Mouse (Mus musculus): ENCODE measurements around the gene Cmip. TPM values are rescaled to one million over a fixed set of nuclear protein-coding genes. Genes with fewer than 3 reads are reported as not detected.

Gene Cmip
- polyA plus RNA-seq, 1 experiment from 2014 or later: 13.7 TPM

GRCm38 (mm10) chr8:117282141-117282950, 25.5 kb downstream of the Cmip start:
- Histone ChIP-seq H3K27me3 (ENCODE audit: control insufficient read depth, insufficient read depth, low read length) (no peaks in the 10 kb centered on the region), H3K9me3 (replicated peaks; ENCODE audit: control insufficient read depth, low read length) (no peaks in the 10 kb centered on the region), H3K9ac (ENCODE audit: low read length) (peak overlapping the region; percentile 53), H3K27ac (ENCODE audit: low read length) (peak overlapping the region; percentile 80), H3K4me3 (replicated peaks; ENCODE audit: low read length) (no peak overlapping the region; the same call in 1 of the 2 replicates), H3K4me2 (ENCODE audit: low read depth, low read length) (peak overlapping the region; percentile 39), H3K36me3 (ENCODE audit: control insufficient read depth, insufficient read depth, low read length) (0 out of 2 replicates have a peak, but pooled peaks cover 4% of the 10 kb centered on the region), H3K4me1 (ENCODE audit: control insufficient read depth, insufficient read depth, low read length) (peaks cover 56% of the 10 kb centered on the region)
- peak; percentile 37; the same call in 1 of the 2 replicates for ATAC-seq (ENCODE audit: insufficient read depth, low FRiP score)
- 34% methylated on average over 17 of the region's 17 CpGs for WGBS

GRCm38 (mm10) chr8:117284768-117285484, 28.1 kb downstream of the Cmip start:
- Histone ChIP-seq H3K9ac (ENCODE audit: low read length) (no peak overlapping the region), H3K4me1 (ENCODE audit: control insufficient read depth, insufficient read depth, low read length) (peaks cover 39% of the 10 kb centered on the region), H3K4me2 (ENCODE audit: low read depth, low read length) (no peak overlapping the region), H3K27ac (ENCODE audit: low read length) (no peak overlapping the region), H3K4me3 (replicated peaks; ENCODE audit: low read length) (no peak overlapping the region), H3K9me3 (replicated peaks; ENCODE audit: control insufficient read depth, low read length) (no peaks in the 10 kb centered on the region), H3K36me3 (ENCODE audit: control insufficient read depth, insufficient read depth, low read length) (0 out of 2 replicates have a peak, but pooled peaks cover 4% of the 10 kb centered on the region), H3K27me3 (ENCODE audit: control insufficient read depth, insufficient read depth, low read length) (no peaks in the 10 kb centered on the region)
- 81% methylated on average over 9 of the region's 9 CpGs for WGBS
- ATAC-seq (ENCODE audit: insufficient read depth, low FRiP score): no peak

- H3K27me3 ChIP-seq (ENCODE audit: control insufficient read depth, insufficient read depth, low read length): no peaks in the 10 kb centered on the region
- ATAC-seq (ENCODE audit: insufficient read depth, low FRiP score): no peak
- no peak overlapping the region for H3K9ac ChIP-seq (ENCODE audit: low read length)
- 0 out of 2 replicates have a peak, but pooled peaks cover 4% of the 10 kb centered on the region for H3K36me3 ChIP-seq (ENCODE audit: control insufficient read depth, insufficient read depth, low read length)
- H3K9me3 ChIP-seq (replicated peaks; ENCODE audit: control insufficient read depth, low read length): no peaks in the 10 kb centered on the region
- H3K27ac ChIP-seq (ENCODE audit: low read length): no peak overlapping the region
- 52% methylated on average over 8 of the region's 8 CpGs for WGBS
- no peak overlapping the region for H3K4me3 ChIP-seq (replicated peaks; ENCODE audit: low read length)
- H3K4me1 ChIP-seq (ENCODE audit: control insufficient read depth, insufficient read depth, low read length): peaks cover 22% of the 10 kb centered on the region; the same call in 1 of the 2 replicates
- H3K4me2 ChIP-seq (ENCODE audit: low read depth, low read length): no peak overlapping the region
Measured at GRCm38 (mm10) chr8:117287966-117288365, 31.1 kb downstream of the Cmip start.

DNA sequence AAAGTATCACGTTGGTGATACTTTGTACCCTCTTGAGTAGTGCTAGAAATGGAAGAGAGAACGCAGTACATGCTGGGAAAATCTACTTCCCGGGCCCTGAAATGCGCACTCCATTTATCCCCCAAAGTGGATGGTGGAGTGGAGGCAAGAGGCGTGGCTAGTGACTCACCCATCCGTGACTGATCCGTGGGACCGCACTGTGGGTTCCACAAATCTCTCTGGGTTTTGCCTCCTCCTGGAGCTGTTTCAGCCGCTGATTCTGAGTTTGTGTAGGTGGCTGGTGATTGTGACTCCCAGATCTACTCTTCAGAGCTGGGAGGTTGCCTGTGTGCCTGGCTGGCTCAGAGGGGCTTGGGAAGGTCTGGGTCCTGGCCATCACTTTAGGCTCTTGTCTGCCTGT, 32.2 kb downstream of the Cmip start:
- H3K4me2 ChIP-seq (ENCODE audit: low read depth, low read length): no peak overlapping the region
- no peaks in the 10 kb centered on the region for H3K9me3 ChIP-seq (replicated peaks; ENCODE audit: control insufficient read depth, low read length)
- WGBS: 81% methylated on average over 9 of the region's 9 CpGs
- H3K27me3 ChIP-seq (ENCODE audit: control insufficient read depth, insufficient read depth, low read length): no peaks in the 10 kb centered on the region
- no peak for ATAC-seq (ENCODE audit: insufficient read depth, low FRiP score)
- H3K9ac ChIP-seq (ENCODE audit: low read length): no peak overlapping the region
- H3K27ac ChIP-seq (ENCODE audit: low read length): no peak overlapping the region
- H3K4me3 ChIP-seq (replicated peaks; ENCODE audit: low read length): no peak overlapping the region
- 0 out of 2 replicates have a peak, but pooled peaks cover 4% of the 10 kb centered on the region for H3K36me3 ChIP-seq (ENCODE audit: control insufficient read depth, insufficient read depth, low read length)
- peaks cover 19% of the 10 kb centered on the region for H3K4me1 ChIP-seq (ENCODE audit: control insufficient read depth, insufficient read depth, low read length)

DNA sequence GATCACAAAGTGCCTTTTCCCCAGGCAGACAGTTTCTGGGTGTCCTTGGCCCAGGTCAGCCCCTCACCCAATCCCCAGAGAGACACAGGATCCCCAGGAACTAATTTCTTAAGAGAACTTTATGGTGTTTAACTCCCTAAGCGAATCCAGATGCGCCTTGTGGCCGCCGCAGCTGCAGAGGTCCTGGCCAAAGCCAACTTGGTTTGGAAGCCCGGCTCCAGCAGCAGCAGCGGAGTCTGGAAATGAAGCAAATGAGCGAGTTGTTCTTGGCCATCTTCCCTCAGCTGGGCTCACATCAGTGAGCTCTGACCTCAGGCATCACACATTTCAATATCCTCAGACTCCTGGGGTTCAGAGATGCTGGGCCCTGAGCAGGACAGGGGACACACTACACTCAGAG, 33.6 kb downstream of the Cmip start:
- H3K27me3 ChIP-seq (ENCODE audit: control insufficient read depth, insufficient read depth, low read length): no peaks in the 10 kb centered on the region
- peaks cover 25% of the 10 kb centered on the region for H3K4me1 ChIP-seq (ENCODE audit: control insufficient read depth, insufficient read depth, low read length)
- H3K36me3 ChIP-seq (ENCODE audit: control insufficient read depth, insufficient read depth, low read length): 0 out of 2 replicates have a peak, but pooled peaks cover 2% of the 10 kb centered on the region
- H3K4me2 ChIP-seq (ENCODE audit: low read depth, low read length): no peak overlapping the region
- H3K9me3 ChIP-seq (replicated peaks; ENCODE audit: control insufficient read depth, low read length): no peaks in the 10 kb centered on the region
- 72% methylated on average over 7 of the region's 7 CpGs for WGBS
- no peak overlapping the region for H3K27ac ChIP-seq (ENCODE audit: low read length)
- ATAC-seq (ENCODE audit: insufficient read depth, low FRiP score): no peak
- H3K9ac ChIP-seq (ENCODE audit: low read length): no peak overlapping the region
- no peak overlapping the region for H3K4me3 ChIP-seq (replicated peaks; ENCODE audit: low read length)

DNA sequence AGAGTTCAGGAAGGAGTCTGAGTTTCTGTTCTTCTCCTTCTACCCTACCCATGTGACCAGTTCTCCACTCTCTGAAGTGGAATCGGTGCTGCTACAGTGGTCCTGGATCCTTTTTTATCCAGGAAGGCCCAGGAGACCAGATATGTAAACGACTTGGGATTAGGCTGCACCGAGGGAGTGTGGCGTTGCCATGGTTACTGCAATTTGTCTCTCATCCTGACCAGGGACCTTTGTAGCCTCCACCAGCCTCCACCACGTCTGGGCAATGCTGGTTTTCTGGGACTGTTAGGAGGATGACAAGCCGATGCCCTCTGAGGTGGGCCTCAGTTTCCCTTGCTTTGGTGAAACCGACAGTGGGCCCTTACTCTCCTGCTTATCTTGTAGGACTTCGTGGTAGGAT, 35.4 kb downstream of the Cmip start:
- H3K27me3 ChIP-seq (ENCODE audit: control insufficient read depth, insufficient read depth, low read length): no peaks in the 10 kb centered on the region
- H3K36me3 ChIP-seq (ENCODE audit: control insufficient read depth, insufficient read depth, low read length): no peaks in the 10 kb centered on the region
- H3K4me2 ChIP-seq (ENCODE audit: low read depth, low read length): no peak overlapping the region
- no peak overlapping the region for H3K27ac ChIP-seq (ENCODE audit: low read length)
- 28% methylated on average over 8 of the region's 8 CpGs for WGBS
- no peak overlapping the region for H3K9ac ChIP-seq (ENCODE audit: low read length)
- no peaks in the 10 kb centered on the region for H3K9me3 ChIP-seq (replicated peaks; ENCODE audit: control insufficient read depth, low read length)
- no peak for ATAC-seq (ENCODE audit: insufficient read depth, low FRiP score)
- peaks cover 26% of the 10 kb centered on the region for H3K4me1 ChIP-seq (ENCODE audit: control insufficient read depth, insufficient read depth, low read length)
- no peak overlapping the region for H3K4me3 ChIP-seq (replicated peaks; ENCODE audit: low read length)

DNA sequence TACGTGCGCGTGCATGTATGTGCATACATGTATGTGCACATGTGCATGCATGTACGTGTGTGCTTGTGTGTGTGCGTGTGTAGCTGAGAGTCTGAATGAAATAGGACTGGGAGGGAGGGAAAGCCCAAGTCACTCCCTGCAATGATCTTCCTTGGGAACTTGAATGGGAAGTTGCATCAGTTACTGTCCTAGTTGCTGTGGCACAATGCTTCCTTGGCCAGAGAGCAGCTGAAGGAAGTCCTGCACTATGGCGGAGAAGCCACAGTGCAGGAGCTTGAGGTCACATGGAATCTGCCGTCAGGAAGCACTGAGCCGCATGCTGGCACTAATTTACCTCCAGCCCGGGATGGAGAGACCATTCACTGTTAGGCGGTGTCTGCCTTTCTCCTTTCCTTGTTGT, 37.9 kb downstream of the Cmip start:
- Histone ChIP-seq H3K9me3 (replicated peaks; ENCODE audit: control insufficient read depth, low read length) (no peaks in the 10 kb centered on the region), H3K4me3 (replicated peaks; ENCODE audit: low read length) (no peak overlapping the region)

DNA sequence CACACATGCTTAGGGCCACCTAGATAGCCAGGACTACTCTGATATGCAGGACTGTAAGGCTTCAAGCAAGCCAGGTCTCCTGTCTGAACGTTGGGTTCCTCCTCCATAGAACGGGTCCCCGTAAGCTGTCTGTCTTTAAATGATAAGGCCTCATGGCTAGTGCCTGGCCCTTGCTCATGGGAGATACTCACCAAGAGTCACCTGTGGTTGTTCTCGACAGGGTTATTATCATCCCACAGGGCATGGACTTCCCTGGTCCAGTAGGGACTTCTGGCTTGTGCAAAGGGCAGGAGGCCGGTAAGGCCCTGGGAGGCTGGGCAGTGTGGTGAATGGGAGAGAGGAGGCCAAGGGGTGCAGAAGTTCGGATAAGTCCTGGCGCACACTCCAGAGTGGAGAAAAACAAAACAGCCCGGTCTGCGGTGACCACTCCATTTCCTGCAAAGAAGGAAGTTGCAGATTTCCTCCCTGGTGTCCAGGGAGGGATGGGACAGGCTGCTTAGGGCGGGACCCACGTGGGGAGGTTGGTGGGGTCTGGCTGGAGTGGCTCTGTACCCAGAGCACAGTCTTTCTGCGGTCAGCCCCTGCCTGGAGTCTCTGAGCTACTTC, 41.2 kb downstream of the Cmip start:
- H3K9ac ChIP-seq (ENCODE audit: low read length): peak overlapping the region; percentile 33
- ATAC-seq (ENCODE audit: insufficient read depth, low FRiP score): peak; percentile 49
- H3K27ac ChIP-seq (ENCODE audit: low read length): peak overlapping the region; percentile 76
- H3K4me1 ChIP-seq (ENCODE audit: control insufficient read depth, insufficient read depth, low read length): peaks cover 53% of the 10 kb centered on the region
- no peaks in the 10 kb centered on the region for H3K27me3 ChIP-seq (ENCODE audit: control insufficient read depth, insufficient read depth, low read length)
- H3K36me3 ChIP-seq (ENCODE audit: control insufficient read depth, insufficient read depth, low read length): no peaks in the 10 kb centered on the region
- WGBS: 60% methylated on average over 12 of the region's 12 CpGs
- H3K4me2 ChIP-seq (ENCODE audit: low read depth, low read length): no peak overlapping the region
- no peak overlapping the region for H3K4me3 ChIP-seq (replicated peaks; ENCODE audit: low read length)
- no peaks in the 10 kb centered on the region for H3K9me3 ChIP-seq (replicated peaks; ENCODE audit: control insufficient read depth, low read length)

More for the DNA sequence above, 37.9 kb downstream of the Cmip start:
- Histone ChIP-seq H3K4me2 (ENCODE audit: low read depth, low read length) (no peak overlapping the region), H3K36me3 (ENCODE audit: control insufficient read depth, insufficient read depth, low read length) (no peaks in the 10 kb centered on the region), H3K27ac (ENCODE audit: low read length) (no peak overlapping the region), H3K4me1 (ENCODE audit: control insufficient read depth, insufficient read depth, low read length) (peaks cover 47% of the 10 kb centered on the region), H3K27me3 (ENCODE audit: control insufficient read depth, insufficient read depth, low read length) (no peaks in the 10 kb centered on the region), H3K9ac (ENCODE audit: low read length) (no peak overlapping the region)
- WGBS: 82% methylated on average over 10 of the region's 10 CpGs
- ATAC-seq (ENCODE audit: insufficient read depth, low FRiP score): no peak
